Mouse (Mus musculus): ENCODE measurements at regions not wholly inside any gene's neighbourhood (a gene's known extent, or its start where the extent isn't known, plus 50 kb on each side); places are given as distances from the start of the nearest gene placed in this dataset.

- no peak for DNase-seq (ENCODE audit: low spot score in 2 of 2)
Observed at GRCm38 (mm10) chr13:82187196-82187595, 404.3 kb downstream of the Cetn3 start.

- DNase-seq (ENCODE audit: low spot score in 2 of 2), result no peak
Observed at GRCm38 (mm10) chr13:82200739-82201138, 417.9 kb downstream of the Cetn3 start.

- no peak for DNase-seq (ENCODE audit: low spot score in 2 of 2)
Observed at GRCm38 (mm10) chr13:82225430-82225829, 442.6 kb downstream of the Cetn3 start.

GRCm38 (mm10) chr13:82233901-82234300 is 451.0 kb downstream of the Cetn3 start:
- no peak for DNase-seq (ENCODE audit: low spot score in 2 of 2)

GRCm38 (mm10) chr13:82246231-82246630 is 463.4 kb downstream of the Cetn3 start:
- no peak for DNase-seq (ENCODE audit: low spot score in 2 of 2)

GRCm38 (mm10) chr13:82250361-82250760 is 467.5 kb downstream of the Cetn3 start:
- DNase-seq (ENCODE audit: low spot score in 2 of 2), result no peak

- DNase-seq (ENCODE audit: low spot score in 2 of 2), result no peak
Observed at GRCm38 (mm10) chr13:82258491-82258935, 475.6 kb downstream of the Cetn3 start.

- DNase-seq (ENCODE audit: low spot score in 2 of 2), result no peak
Observed at GRCm38 (mm10) chr13:82264236-82264635, 481.4 kb downstream of the Cetn3 start.

- DNase-seq (ENCODE audit: low spot score in 2 of 2), result no peak
Observed at GRCm38 (mm10) chr13:82265170-82265569, 482.3 kb downstream of the Cetn3 start.

- no peak for DNase-seq (ENCODE audit: low spot score in 2 of 2)
Observed at GRCm38 (mm10) chr13:82265736-82266135, 482.9 kb downstream of the Cetn3 start.

GRCm38 (mm10) chr13:82274733-82275132 is 491.9 kb downstream of the Cetn3 start:
- DNase-seq (ENCODE audit: low spot score in 2 of 2), result no peak

GRCm38 (mm10) chr13:82276001-82276400 is 493.1 kb downstream of the Cetn3 start:
- no peak for DNase-seq (ENCODE audit: low spot score in 2 of 2)

GRCm38 (mm10) chr13:82280744-82281143 is 497.9 kb downstream of the Cetn3 start:
- DNase-seq (ENCODE audit: low spot score in 2 of 2), result no peak

GRCm38 (mm10) chr13:82295834-82296233 is 513.0 kb downstream of the Cetn3 start:
- DNase-seq (ENCODE audit: low spot score in 2 of 2), result no peak

- DNase-seq (ENCODE audit: low spot score in 2 of 2), result no peak
Observed at GRCm38 (mm10) chr13:82304227-82304626, 521.4 kb downstream of the Cetn3 start.

- DNase-seq (ENCODE audit: low spot score in 2 of 2), result no peak
Observed at GRCm38 (mm10) chr13:82305076-82305475, 522.2 kb downstream of the Cetn3 start.

- no peak for DNase-seq (ENCODE audit: low spot score in 2 of 2)
Observed at GRCm38 (mm10) chr13:82308336-82308735, 525.5 kb downstream of the Cetn3 start.

- no peak for DNase-seq (ENCODE audit: low spot score in 2 of 2)
Observed at GRCm38 (mm10) chr13:82316573-82317202, 533.8 kb downstream of the Cetn3 start.

GRCm38 (mm10) chr13:82317203-82317580 is 534.3 kb downstream of the Cetn3 start:
- peak in 1 of 2 experiments; percentile 12 for DNase-seq (ENCODE audit: low spot score in 2 of 2)

- DNase-seq (ENCODE audit: low spot score in 2 of 2), result no peak
Observed at GRCm38 (mm10) chr13:82318395-82318794, 535.5 kb downstream of the Cetn3 start.

- no peak for DNase-seq (ENCODE audit: low spot score in 2 of 2)
Observed at GRCm38 (mm10) chr13:82354355-82354754, 571.5 kb downstream of the Cetn3 start.

- no peak for DNase-seq (ENCODE audit: low spot score in 2 of 2)
Observed at GRCm38 (mm10) chr13:82355296-82355695, 572.4 kb downstream of the Cetn3 start.

- DNase-seq (ENCODE audit: low spot score in 2 of 2), result no peak
Observed at GRCm38 (mm10) chr13:82359442-82359841, 576.6 kb downstream of the Cetn3 start.
